Mouse (Mus musculus) bone marrow macrophage, adult 2 months (primary cell): ENCODE data around the gene Mthfd2. TPM values are rescaled to one million over a fixed set of nuclear protein-coding genes. Genes with fewer than 3 reads are reported as not detected.

Experiments used
- H3K27ac ChIP-seq: 2 replicates; pipeline ENCODE4 v1.5.1; 2012; ENCODE audit warnings: low read depth, low read length; ENCODE audit not compliant: insufficient read depth
- H3K4me1 ChIP-seq: 2 replicates; pipeline ENCODE4 v1.6.1; 2012; ENCODE audit warnings: low read length; ENCODE audit not compliant: control insufficient read depth, insufficient read depth
- H3K4me3 ChIP-seq: 2 replicates; pipeline ENCODE4 v1.5.1; 2012; ENCODE audit warnings: mild to moderate bottlenecking, low read length, moderate library complexity; ENCODE audit not compliant: insufficient read depth
- CTCF ChIP-seq: IDR thresholded peaks from 2 replicates; pipeline ENCODE4 v1.5.1; 2012; ENCODE audit warnings: low read depth, mild to moderate bottlenecking, low read length, moderate library complexity
- POLR2A ChIP-seq: IDR thresholded peaks from 2 replicates; pipeline ENCODE4 v1.6.1; 2012; ENCODE audit warnings: mild to moderate bottlenecking, low read depth, low read length, borderline replicate concordance
- polyA plus RNA-seq: library from polyadenylated mRNA; stranded (reverse); fragments of >200 nt; gene quantifications from 2 replicates; pipeline ENCODE4 v1.2.4, GENCODE M21; 2012; ENCODE audit not compliant: missing spikeins, insufficient read depth, insufficient read length

The Mthfd2 gene
- polyA plus RNA-seq, 1 experiment = 21.1 TPM

DNA sequence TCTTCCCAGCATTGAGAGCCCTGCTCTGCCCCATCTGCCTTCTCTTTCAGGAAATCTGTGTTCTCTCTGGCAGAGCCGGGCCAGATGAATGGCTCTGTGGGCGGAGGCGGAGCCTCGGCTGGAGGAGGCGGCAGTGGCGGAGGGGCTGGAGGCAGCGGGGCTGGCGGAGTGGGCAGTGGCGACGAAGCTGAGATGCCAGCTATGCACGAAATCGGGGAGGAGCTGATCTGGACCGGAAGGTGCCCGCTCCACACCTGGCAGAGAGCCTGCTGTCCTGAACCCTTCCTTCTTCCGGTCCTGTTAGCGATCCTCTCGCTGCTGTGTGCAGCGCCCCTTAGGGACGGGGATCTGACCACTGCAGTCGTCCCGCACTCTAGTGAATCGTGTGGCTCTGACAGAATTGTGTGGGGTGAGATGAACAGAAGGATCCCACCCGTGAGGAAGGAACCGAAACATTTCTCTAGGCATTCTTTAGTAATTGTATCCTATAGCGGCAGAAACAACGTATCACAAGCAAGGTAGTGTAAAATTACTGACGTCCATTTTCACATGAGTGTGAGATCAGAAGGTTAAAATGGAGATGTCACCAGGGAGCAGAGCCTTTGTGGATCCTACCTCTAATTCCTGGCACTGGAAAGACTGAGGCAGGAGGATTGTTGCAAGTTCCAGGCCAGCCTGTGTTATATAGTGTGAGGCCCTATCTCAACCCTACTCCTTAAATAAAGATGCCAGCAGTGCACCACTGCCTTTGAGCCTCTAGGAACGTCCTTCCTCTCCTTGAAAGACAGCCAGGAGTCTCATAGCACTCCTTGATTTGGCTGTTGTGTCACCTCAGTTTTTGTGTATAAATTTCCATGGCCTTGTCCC, 57.3 kb downstream of the Mthfd2 start:
- Histone ChIP-seq H3K4me1 (peaks cover 7% of the 10 kb centered on the region), H3K4me3 (peak overlapping the region; percentile 62), H3K27ac (no peak overlapping the region)
- TF ChIP-seq POLR2A = no peak
- TF ChIP-seq CTCF = no peak; the same call in 1 of the 2 replicates

GRCm38 (mm10) chr6:83267616-83268015, 58.1 kb downstream of the Mthfd2 start:
- TF ChIP-seq POLR2A (no peak), CTCF (no peak)
- Histone ChIP-seq H3K4me3 (peak overlapping the region; percentile 62), H3K27ac (no peak overlapping the region), H3K4me1 (peaks cover 7% of the 10 kb centered on the region)

GRCm38 (mm10) chr6:83265653-83266052, 60.1 kb downstream of the Mthfd2 start:
- Histone ChIP-seq H3K4me3 (no peak overlapping the region), H3K4me1 (peaks cover 7% of the 10 kb centered on the region), H3K27ac (no peak overlapping the region)
- TF ChIP-seq POLR2A (no peak), CTCF (no peak)

- Histone ChIP-seq H3K4me1 (peaks cover 7% of the 10 kb centered on the region), H3K4me3 (no peak overlapping the region), H3K27ac (no peak overlapping the region)
- TF ChIP-seq POLR2A (no peak), CTCF (no peak)
Measured at GRCm38 (mm10) chr6:83265253-83265652, 60.5 kb downstream of the Mthfd2 start.

DNA sequence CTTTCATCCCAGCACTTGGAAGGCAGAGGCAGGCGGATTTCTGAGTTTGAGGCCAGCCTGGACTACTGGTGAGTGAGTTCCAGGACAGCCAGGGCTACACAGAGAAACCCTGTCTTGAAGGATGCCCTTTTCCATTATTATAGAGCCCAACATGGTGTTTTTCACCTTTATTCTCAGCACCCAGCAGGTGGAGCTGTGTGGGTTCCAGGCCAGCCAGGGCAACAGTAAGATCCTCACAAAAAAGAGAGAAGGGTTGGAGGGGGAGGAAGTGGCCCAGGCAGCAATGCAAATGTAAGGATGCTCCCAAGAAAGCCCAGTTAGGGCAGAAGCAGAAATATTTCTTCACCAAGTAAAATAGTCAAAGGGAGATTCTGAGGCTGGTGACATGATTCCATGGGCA, 61.2 kb downstream of the Mthfd2 start:
- Histone ChIP-seq H3K4me3 (no peak overlapping the region), H3K4me1 (peaks cover 7% of the 10 kb centered on the region), H3K27ac (no peak overlapping the region)
- TF ChIP-seq CTCF (no peak), POLR2A (no peak)

Other genes starting within 250 kb of the Mthfd2 start
- gene Pcgf1, start 248.0 kb downstream of the Mthfd2 start, polyA plus RNA-seq = 31.0 and 37.0 TPM in 2 replicates
- gene Lbx2, start 239.5 kb downstream of the Mthfd2 start, polyA plus RNA-seq = 0.78 TPM in 1 of 2 replicates, not detected in the other
- 3.2 and 6.1 TPM in 2 replicates for gene Ccdc142, start 224.3 kb downstream of the Mthfd2 start, polyA plus RNA-seq
- gene Gm42688, start 224.3 kb downstream of the Mthfd2 start, polyA plus RNA-seq = 5.5 and 6.1 TPM in 2 replicates
- gene Mrpl53, start 216.9 kb downstream of the Mthfd2 start, polyA plus RNA-seq = 26.5 and 26.9 TPM in 2 replicates
- 16.1 and 17.1 TPM in 2 replicates for gene Mogs, start 210.4 kb downstream of the Mthfd2 start, polyA plus RNA-seq
- 20.3 and 27.1 TPM in 2 replicates for gene Wbp1, start 204.3 kb downstream of the Mthfd2 start, polyA plus RNA-seq
- gene Ino80b, start 200.5 kb downstream of the Mthfd2 start, polyA plus RNA-seq = 25.1 and 26.8 TPM in 2 replicates
- 1.4 and 1.8 TPM in 2 replicates for gene Rtkn, start 190.4 kb downstream of the Mthfd2 start, polyA plus RNA-seq
- gene Wdr54, start 169.5 kb downstream of the Mthfd2 start, polyA plus RNA-seq = 1.5 and 3.5 TPM in 2 replicates
- gene 1700003E16Rik, start 169.5 kb downstream of the Mthfd2 start, polyA plus RNA-seq = not detected in 2 replicates
- 87.2 and 98.2 TPM in 2 replicates for gene Dctn1, start 160.0 kb downstream of the Mthfd2 start, polyA plus RNA-seq
- 0.55 TPM in 1 of 2 replicates, not detected in the other for gene Slc4a5, start 106.1 kb downstream of the Mthfd2 start, polyA plus RNA-seq
- 166 and 182 TPM in 2 replicates for gene Mob1a, start 108 bp upstream of the Mthfd2 start, polyA plus RNA-seq
- gene Bola3, start 23.2 kb upstream of the Mthfd2 start, polyA plus RNA-seq = 24.8 and 35.7 TPM in 2 replicates
- gene Tet3, start 133.2 kb upstream of the Mthfd2 start, polyA plus RNA-seq = 46.8 and 46.9 TPM in 2 replicates
- 61.5 and 63.2 TPM in 2 replicates for gene Dguok, start 181.1 kb upstream of the Mthfd2 start, polyA plus RNA-seq
- 4.6 and 4.7 TPM in 2 replicates for gene Actg2, start 210.4 kb upstream of the Mthfd2 start, polyA plus RNA-seq
- 28.8 and 36.4 TPM in 2 replicates for gene Stambp, start 246.8 kb upstream of the Mthfd2 start, polyA plus RNA-seq